Mouse (Mus musculus): ENCODE results near the gene Aff4. TPM values are rescaled to one million over a fixed set of nuclear protein-coding genes. Genes with fewer than 3 reads are reported as not detected.
A peak's percentile ranks its signal among the peaks of the same experiment; 100 is the strongest.

The Aff4 gene
- polyA plus RNA-seq, 1 experiment from 2014 or later: 61.1 TPM

DNA sequence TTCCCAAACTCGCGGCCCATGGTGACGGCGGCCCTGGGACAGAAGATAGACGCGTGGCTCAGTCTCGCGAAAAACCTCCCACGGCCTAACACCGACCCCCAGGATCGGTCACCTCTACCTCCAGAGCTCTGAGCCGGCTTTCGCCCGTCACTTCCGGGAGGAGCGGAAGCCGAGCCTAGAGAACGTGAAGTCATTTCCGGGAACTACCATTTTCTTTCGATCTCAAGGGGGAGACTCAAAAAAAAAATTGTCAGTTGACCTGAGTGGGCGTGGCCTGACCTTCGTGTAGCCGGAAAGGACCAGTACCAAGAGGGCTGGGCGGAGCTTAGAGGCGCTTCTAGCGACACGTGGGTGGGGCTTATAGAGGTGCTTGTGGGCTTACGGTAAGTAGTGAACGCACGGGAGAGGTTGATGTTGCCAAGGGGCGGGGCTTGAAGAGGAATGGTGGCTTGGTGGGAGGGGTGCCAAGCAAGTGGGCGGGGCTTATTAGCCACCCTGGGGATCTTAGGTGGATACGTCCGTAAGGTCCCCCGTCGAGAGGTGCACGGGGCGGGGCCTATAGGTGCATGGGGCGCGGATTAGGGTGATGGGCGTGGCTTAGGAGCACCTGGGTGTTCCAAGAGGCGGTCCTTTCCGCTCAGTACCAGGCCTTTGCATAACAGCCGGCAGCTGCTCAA lies 80.2 kb downstream of the Aff4 start, which contains the start of the genes Uqcrq and Gdf9:
Gene Uqcrq (minus strand): TSS at position 162 of the 677 bp plus-strand sequence.
Gene Gdf9 (plus strand): TSS at position 354 of the 677 bp plus-strand sequence.
- peaks cover 11% of the 10 kb centered on the region for H3K4me1 ChIP-seq
- H3K27ac ChIP-seq: peak within 1 kb of the TSS; percentile 73
- H3K27me3 ChIP-seq: no peaks in the 10 kb centered on the region
- peak within 1 kb of the TSS; percentile 85 for H3K4me3 ChIP-seq
- under 1% methylated on average over 44 of the region's 44 CpGs for WGBS
- peaks cover 9% of the 10 kb centered on the region for H3K36me3 ChIP-seq
- H3K9ac ChIP-seq: peak within 1 kb of the TSS; percentile 92
- no peaks in the 10 kb centered on the region for H3K9me3 ChIP-seq
- ATAC-seq (ENCODE audit: insufficient number of reproducible peaks, insufficient read depth, low FRiP score, low TSS enrichment, low read depth): peak; percentile 90
- peak within 1 kb of the TSS; percentile 66 for H3K4me2 ChIP-seq

DNA sequence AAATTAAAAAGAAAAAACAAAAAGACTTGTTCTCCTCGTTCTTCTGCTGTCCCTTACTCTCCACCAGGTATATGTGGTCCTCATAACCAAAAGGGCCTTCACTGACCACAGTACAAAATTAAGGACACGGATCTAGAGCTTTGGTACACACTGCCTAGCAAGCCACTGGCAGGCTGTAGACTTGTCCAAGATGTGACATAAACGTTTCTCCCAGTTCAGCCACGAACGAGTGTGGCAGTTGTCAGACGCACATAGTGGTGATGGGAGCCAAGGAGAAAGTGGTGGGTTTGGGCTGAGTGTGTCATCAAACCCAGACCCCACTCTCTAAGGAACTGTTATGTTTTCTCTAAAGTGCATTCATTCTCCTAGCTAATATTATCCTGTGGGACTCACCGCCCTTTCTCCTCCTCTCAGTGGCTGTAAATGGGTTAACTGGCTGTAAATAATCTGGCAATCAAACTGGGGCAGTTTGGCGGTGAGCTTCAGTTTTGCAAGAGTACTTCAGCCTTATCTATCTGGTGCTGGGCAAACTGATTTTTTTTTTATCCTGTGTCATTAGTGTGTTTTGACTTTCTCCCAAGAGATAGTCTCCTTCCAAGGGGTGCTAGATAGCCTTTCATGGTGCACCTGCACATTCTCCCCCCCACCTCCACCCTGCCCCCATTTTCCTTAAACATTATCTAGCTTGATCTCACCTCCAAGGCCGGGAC lies 80.9 kb downstream of the Aff4 start:
- peak overlapping the region; percentile 66 for H3K4me2 ChIP-seq
- H3K36me3 ChIP-seq: peaks cover 9% of the 10 kb centered on the region
- no peaks in the 10 kb centered on the region for H3K27me3 ChIP-seq
- WGBS: 19% methylated on average over 9 of the region's 9 CpGs
- peak overlapping the region; percentile 85 for H3K4me3 ChIP-seq
- peak overlapping the region; percentile 73 for H3K27ac ChIP-seq
- ATAC-seq (ENCODE audit: insufficient number of reproducible peaks, insufficient read depth, low FRiP score, low TSS enrichment, low read depth): peak; percentile 35
- H3K9ac ChIP-seq: peak overlapping the region; percentile 92
- peaks cover 11% of the 10 kb centered on the region for H3K4me1 ChIP-seq
- H3K9me3 ChIP-seq: no peaks in the 10 kb centered on the region

DNA sequence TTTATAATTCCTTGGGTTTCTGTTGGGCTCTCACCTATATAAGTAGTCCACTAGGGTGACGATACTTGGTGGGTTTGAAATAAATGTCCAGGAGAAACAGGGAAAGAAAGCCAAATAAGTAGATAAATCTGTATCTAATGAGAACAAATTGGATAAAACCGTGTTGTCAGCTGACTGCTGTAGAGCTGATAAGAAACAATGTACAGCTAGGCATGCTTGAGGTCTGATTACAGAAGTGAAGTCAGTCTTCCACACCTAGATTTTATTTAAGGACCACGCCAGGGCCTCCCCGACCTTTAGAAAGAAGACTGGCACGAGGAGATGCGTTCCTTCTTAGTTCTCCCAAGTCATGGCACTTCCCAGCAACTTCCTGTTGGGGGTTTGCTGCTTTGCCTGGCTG lies 82.4 kb downstream of the Aff4 start:
- peaks cover 11% of the 10 kb centered on the region for H3K4me1 ChIP-seq
- H3K9ac ChIP-seq: no peak overlapping the region
- no peaks in the 10 kb centered on the region for H3K9me3 ChIP-seq
- no peaks in the 10 kb centered on the region for H3K27me3 ChIP-seq
- H3K36me3 ChIP-seq: peaks cover 8% of the 10 kb centered on the region
- no peak overlapping the region for H3K27ac ChIP-seq
- 67% methylated on average over 6 of the region's 6 CpGs for WGBS
- ATAC-seq (ENCODE audit: insufficient number of reproducible peaks, insufficient read depth, low FRiP score, low TSS enrichment, low read depth): no peak
- H3K4me2 ChIP-seq: no peak overlapping the region
- no peak overlapping the region for H3K4me3 ChIP-seq

DNA sequence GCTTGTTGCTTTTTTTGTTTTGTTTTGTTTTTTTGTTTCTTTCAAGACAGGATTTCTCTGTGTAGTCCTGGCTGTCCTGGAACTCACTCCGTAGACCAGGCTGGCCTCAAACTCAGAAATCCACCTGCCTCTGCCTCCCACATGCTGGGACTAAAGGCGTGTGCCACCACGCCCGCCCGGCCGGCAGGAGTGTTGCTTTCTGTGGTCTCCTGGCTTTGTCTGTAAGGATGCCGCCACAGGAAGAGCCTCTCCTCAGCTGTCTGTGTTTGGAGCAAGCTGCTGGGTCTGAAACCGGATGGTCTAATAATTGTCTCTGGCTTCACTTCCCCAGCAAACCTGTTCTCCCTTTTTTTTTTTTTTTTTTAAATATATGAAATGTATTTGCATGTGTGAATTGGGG lies 84.9 kb downstream of the Aff4 start:
- Histone ChIP-seq H3K4me1 (peaks cover 5% of the 10 kb centered on the region; the same call in 1 of the 2 replicates), H3K9ac (no peak overlapping the region), H3K4me3 (no peak overlapping the region), H3K9me3 (no peaks in the 10 kb centered on the region), H3K27me3 (no peaks in the 10 kb centered on the region), H3K36me3 (no peaks in the 10 kb centered on the region), H3K27ac (no peak overlapping the region), H3K4me2 (no peak overlapping the region)
- WGBS: 86% methylated on average over 8 of the region's 8 CpGs
- no peak for ATAC-seq (ENCODE audit: insufficient number of reproducible peaks, insufficient read depth, low FRiP score, low TSS enrichment, low read depth)

DNA sequence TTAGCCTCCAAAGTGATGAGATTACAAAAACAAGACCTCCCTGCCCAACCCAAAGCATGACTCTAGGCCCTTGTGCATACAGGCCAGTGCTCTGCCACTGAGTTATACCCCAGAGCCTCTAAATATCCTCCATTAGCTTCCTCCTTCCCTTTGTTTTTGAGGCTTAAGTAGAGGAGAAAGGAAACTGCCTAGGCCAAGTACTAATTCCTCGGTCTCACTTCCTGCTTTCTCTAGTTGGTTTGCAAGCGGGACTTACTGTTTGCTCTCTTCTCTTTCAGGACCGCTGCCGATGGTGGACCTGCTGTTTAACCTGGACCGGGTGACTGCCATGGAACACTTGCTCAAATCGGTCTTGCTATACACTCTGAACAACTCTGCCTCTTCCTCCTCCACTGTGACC lies 85.7 kb downstream of the Aff4 start:
- Histone ChIP-seq H3K4me1 (peaks cover 3% of the 10 kb centered on the region; the same call in 1 of the 2 replicates), H3K9me3 (no peaks in the 10 kb centered on the region), H3K27me3 (no peaks in the 10 kb centered on the region), H3K4me3 (no peak overlapping the region), H3K36me3 (no peaks in the 10 kb centered on the region), H3K27ac (no peak overlapping the region), H3K9ac (no peak overlapping the region), H3K4me2 (no peak overlapping the region)
- WGBS: 88% methylated on average over 6 of the region's 6 CpGs
- no peak for ATAC-seq (ENCODE audit: insufficient number of reproducible peaks, insufficient read depth, low FRiP score, low TSS enrichment, low read depth)

DNA sequence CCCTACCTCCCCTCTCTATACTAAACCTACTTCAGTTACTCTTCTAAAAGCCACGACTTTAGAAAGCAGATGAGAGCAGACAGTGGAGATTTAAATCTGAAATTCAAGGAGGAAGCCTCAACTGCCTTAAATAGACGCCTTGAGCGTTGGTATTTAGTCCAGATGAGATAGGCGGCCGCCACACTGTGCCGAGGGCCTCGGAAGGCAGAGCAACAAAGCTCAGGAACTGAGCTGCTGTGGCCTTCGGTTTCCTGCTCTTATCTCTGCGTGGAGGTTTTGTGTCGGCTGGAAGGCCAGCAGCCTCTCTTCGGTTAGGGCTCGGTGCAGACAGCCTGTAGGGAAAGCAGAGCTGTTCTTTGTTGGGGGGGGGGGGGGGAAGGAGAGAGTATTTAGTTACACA lies 91.3 kb downstream of the Aff4 start:
- Histone ChIP-seq H3K4me1 (peaks cover 4% of the 10 kb centered on the region; the same call in 1 of the 2 replicates), H3K4me3 (0 out of 2 replicates have a peak overlapping the region, but pooled peaks have one; percentile 3), H3K9ac (0 out of 2 replicates have a peak overlapping the region, but pooled peaks have one; percentile 27), H3K36me3 (no peaks in the 10 kb centered on the region), H3K27me3 (no peaks in the 10 kb centered on the region), H3K27ac (peak overlapping the region; percentile 72; the same call in 1 of the 2 replicates), H3K9me3 (no peaks in the 10 kb centered on the region), H3K4me2 (0 out of 2 replicates have a peak overlapping the region, but pooled peaks have one; percentile 9)
- ATAC-seq (ENCODE audit: insufficient number of reproducible peaks, insufficient read depth, low FRiP score, low TSS enrichment, low read depth): no peak
- 31% methylated on average over 12 of the region's 12 CpGs for WGBS

DNA sequence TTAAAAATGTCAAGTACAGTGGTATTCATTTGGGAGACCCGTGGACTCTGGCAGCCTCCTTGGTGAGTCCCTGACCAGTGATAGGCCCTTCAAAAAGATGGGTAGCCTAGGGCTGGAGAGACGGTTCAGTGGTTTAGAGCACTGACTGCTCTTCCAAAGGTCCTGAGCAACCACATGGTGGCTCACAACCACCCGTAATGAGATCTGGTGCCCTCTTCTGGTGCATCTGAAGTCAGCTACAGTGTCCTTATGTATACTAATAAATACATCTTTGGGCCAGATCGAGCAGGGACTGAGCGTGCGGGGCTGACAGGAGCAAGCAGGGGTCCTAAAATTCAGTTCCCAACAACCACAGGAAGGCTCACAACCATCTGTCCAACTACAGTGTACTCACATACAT lies 93.2 kb downstream of the Aff4 start:
- 38% methylated on average over 6 of the region's 6 CpGs for WGBS
- no peak overlapping the region for H3K27ac ChIP-seq
- H3K4me3 ChIP-seq: no peak overlapping the region
- H3K4me2 ChIP-seq: no peak overlapping the region
- no peak overlapping the region for H3K9ac ChIP-seq
- peaks cover 4% of the 10 kb centered on the region; the same call in 1 of the 2 replicates for H3K4me1 ChIP-seq
- ATAC-seq (ENCODE audit: insufficient number of reproducible peaks, insufficient read depth, low FRiP score, low TSS enrichment, low read depth): no peak
- no peaks in the 10 kb centered on the region for H3K9me3 ChIP-seq
- no peaks in the 10 kb centered on the region for H3K27me3 ChIP-seq
- no peaks in the 10 kb centered on the region for H3K36me3 ChIP-seq

DNA sequence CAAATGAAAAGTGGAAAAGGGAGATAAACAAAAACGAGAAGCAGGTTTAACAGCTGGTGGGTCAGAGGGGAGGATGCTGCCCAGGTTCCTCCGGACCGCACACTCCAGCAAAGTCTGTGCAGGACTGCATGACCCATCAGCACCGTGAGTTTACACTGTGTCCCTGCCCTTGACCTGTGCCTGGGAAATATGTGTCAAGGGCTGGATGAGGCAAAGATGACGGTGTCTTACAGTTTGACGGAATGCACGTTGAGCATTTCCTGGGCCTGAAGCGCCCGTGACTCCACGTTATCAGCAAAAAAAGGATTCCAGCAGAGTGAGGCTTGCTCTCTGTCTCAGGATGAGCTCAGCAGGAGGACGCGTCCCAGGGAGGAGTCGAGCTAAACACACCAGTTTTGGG lies 94.9 kb downstream of the Aff4 start:
- no peak overlapping the region for H3K27ac ChIP-seq
- H3K4me1 ChIP-seq: peaks cover 4% of the 10 kb centered on the region; the same call in 1 of the 2 replicates
- no peaks in the 10 kb centered on the region for H3K27me3 ChIP-seq
- WGBS: 64% methylated on average over 13 of the region's 13 CpGs
- no peaks in the 10 kb centered on the region for H3K9me3 ChIP-seq
- no peak overlapping the region for H3K9ac ChIP-seq
- no peak for ATAC-seq (ENCODE audit: insufficient number of reproducible peaks, insufficient read depth, low FRiP score, low TSS enrichment, low read depth)
- no peaks in the 10 kb centered on the region for H3K36me3 ChIP-seq
- no peak overlapping the region for H3K4me2 ChIP-seq
- no peak overlapping the region for H3K4me3 ChIP-seq

DNA sequence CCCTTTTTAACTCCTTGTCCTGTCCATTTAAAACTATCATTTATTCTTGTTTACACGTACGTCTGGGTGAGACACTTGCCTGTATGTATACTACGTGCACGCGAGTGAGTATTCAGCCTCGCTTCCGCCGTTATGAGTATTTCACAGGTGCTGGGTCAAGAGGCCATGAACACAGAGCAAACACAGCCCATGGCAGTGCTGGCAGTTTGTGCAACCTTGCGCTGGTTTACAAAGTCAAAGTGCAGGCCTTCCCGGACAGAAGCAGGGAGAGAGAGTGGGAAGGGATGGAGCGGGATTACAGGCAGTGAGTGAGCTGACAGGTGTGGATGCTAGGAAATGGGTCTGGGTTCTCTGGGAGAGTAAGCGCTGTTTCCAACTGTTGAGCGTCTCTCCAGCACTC lies 95.5 kb downstream of the Aff4 start:
- no peak overlapping the region for H3K4me3 ChIP-seq
- H3K9me3 ChIP-seq: no peaks in the 10 kb centered on the region
- WGBS: 85% methylated on average over 13 of the region's 13 CpGs
- H3K27ac ChIP-seq: no peak overlapping the region
- H3K4me2 ChIP-seq: no peak overlapping the region
- no peak overlapping the region for H3K9ac ChIP-seq
- no peaks in the 10 kb centered on the region for H3K27me3 ChIP-seq
- H3K36me3 ChIP-seq: no peaks in the 10 kb centered on the region
- ATAC-seq (ENCODE audit: insufficient number of reproducible peaks, insufficient read depth, low FRiP score, low TSS enrichment, low read depth): no peak
- H3K4me1 ChIP-seq: peaks cover 4% of the 10 kb centered on the region; the same call in 1 of the 2 replicates

DNA sequence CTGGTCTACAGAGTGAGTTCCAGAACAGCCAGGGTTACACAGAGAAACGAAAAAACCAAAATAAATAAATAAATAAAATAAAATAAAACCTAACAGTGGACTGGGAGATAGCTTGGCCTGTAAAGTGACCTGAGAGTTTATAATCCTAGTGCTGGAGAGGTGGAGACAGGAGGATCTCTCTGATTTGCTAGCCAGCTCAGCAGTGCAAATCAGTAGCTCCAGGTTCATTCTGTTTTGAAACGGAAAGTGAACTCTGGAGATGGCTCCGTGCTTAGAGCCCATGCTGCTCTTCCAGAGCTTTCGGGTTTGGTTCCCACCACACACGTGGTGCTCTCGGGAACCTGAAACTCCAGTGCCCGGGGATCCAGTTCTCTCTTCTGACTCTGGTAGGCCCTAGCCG lies 97.4 kb downstream of the Aff4 start:
- ATAC-seq (ENCODE audit: insufficient number of reproducible peaks, insufficient read depth, low FRiP score, low TSS enrichment, low read depth): no peak
- 88% methylated on average over 8 of the region's 8 CpGs for WGBS
- no peaks in the 10 kb centered on the region for H3K4me1 ChIP-seq

DNA sequence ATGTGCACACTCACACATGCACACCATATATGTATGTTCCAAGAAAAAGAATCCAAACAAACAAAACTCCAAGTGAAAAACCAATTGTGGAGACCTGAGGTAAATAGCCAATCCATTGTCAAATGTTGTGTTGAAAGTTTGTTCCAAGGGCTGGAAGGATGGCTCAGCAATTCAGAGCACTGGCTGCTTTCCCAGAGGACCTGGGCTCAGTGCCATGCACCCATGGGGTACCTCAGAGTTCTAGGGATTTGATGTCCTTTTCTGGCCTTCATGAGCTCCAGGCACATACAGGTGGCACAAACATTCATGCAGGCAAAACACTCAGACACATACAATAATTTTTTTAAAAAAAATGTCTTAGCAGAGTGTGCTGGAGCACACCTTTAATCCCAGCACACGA lies 97.9 kb downstream of the Aff4 start:
- H3K4me1 ChIP-seq: no peaks in the 10 kb centered on the region
- H3K4me3 ChIP-seq: no peak overlapping the region
- H3K27me3 ChIP-seq: no peaks in the 10 kb centered on the region
- H3K27ac ChIP-seq: no peak overlapping the region
- H3K36me3 ChIP-seq: no peaks in the 10 kb centered on the region
- H3K4me2 ChIP-seq: no peak overlapping the region
- no peak overlapping the region for H3K9ac ChIP-seq
- no peak for ATAC-seq (ENCODE audit: insufficient number of reproducible peaks, insufficient read depth, low FRiP score, low TSS enrichment, low read depth)
- no peaks in the 10 kb centered on the region for H3K9me3 ChIP-seq
- WGBS: 78% methylated on average over 1 of the region's 1 CpGs

More for the DNA sequence above, 97.4 kb downstream of the Aff4 start:
- Histone ChIP-seq H3K9ac (no peak overlapping the region), H3K4me3 (no peak overlapping the region), H3K36me3 (no peaks in the 10 kb centered on the region), H3K4me2 (no peak overlapping the region), H3K9me3 (no peaks in the 10 kb centered on the region), H3K27me3 (no peaks in the 10 kb centered on the region), H3K27ac (no peak overlapping the region)

Data from embryonic facial prominence, embryonic 13.5 days (tissue).